Mouse (Mus musculus) mesoderm, embryonic 11.5 days (tissue): ENCODE measurements at regions not wholly inside any gene's neighbourhood (a gene's known extent, or its start where the extent isn't known, plus 50 kb on each side); places are given as distances from the start of the nearest gene placed in this dataset.

Source experiments
- DNase-seq: peaks from one replicate; pipeline ENCODE4 v3.0.0-alpha.2; 2012; ENCODE audit warnings: low read depth, low spot score

GRCm38 (mm10) chr17:60372206-60372605 lies 1359.0 kb upstream of the Nudt12 start:
- DNase-seq: peak; percentile 12

- DNase-seq: no peak
Measured at GRCm38 (mm10) chr17:60355411-60355810, 1342.2 kb upstream of the Nudt12 start.

DNA sequence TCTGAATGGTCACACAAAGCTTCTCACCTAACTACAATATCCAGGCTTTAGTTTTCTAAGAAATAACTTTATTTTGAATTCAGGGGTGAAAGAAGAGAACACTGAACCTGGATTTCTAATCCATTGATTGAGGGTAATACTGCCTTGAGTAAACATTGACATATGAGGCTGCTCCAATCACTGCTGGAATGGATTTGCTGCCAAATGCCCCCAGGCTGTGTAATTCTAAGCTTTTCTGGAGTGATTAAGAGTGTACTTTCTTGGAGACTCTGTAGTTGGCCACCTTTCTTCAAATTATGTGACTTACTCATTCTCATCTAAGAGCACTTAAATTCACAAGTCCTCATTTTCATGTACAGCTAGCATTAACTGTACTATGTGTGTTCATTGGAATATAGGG lies 1331.5 kb upstream of the Nudt12 start:
- DNase-seq: no peak

- DNase-seq: no peak
Measured at GRCm38 (mm10) chr17:60337680-60338079, 1324.5 kb upstream of the Nudt12 start.

DNA sequence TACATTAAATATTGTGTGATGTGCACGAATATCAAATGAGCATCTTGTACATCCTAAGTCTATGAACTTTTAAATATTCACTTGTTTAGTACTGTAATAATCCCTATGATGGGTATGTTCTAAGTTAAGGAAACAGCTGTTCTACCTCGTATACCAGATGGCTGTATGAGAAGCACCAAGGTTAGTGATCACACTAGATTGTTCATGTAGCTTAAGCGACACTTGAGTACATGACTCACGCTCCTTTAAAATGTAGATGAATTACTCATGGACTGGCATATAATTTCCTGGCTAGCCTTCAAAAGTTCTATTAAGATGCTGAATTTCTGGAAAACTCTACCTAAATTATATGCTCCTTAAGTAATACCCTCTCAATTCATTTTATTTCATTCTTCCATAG lies 1307.9 kb upstream of the Nudt12 start:
- DNase-seq: no peak
